Mouse (Mus musculus) liver, adult 2 months (tissue): Measurements from ENCODE around the gene Epn1.

Experiments used
- CTCF ChIP-seq: fragments of 200-500 bp; IDR thresholded peaks from 2 replicates; pipeline ENCODE4 v1.5.1; 2011; ENCODE audit warnings: low read depth, low read length, control low read depth
- POLR2A ChIP-seq: fragments of 200-500 bp; IDR thresholded peaks from 2 replicates; pipeline ENCODE4 v1.6.1; 2011; ENCODE audit warnings: low read length, control low read depth; ENCODE audit not compliant: insufficient read depth; ENCODE audit errors: extremely low read depth

DNA sequence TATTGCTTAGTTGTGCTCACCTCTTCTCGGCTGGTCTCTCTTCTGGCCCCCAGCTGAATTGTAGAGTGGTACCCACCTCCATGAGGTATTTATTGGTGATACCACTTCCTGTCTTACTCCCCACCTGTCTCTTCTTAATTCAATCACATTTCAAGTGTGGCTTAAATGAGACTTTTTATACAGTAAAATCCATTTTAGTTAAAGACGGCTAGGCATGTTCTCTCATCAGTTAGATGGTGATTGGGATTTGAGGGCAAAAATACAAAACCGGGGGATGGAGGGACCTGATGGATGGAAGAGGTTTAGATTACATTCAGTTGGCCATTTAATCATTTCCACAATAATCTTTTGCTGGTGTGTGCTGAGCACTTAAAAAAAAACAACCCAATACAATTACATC is 36.8 kb downstream of the Epn1 start, which contains the start of gene Rfpl4:
- no peak for TF ChIP-seq POLR2A
- no peak for TF ChIP-seq CTCF
